Mouse (Mus musculus) CH12.LX (cell line): ENCODE measurements around the gene Hoxa13. TPM values are rescaled to one million over a fixed set of nuclear protein-coding genes. Genes with fewer than 3 reads are reported as not detected.

Experiments used
- DNase-seq: peaks from one replicate; pipeline ENCODE4 v3.0.0-alpha.2; 2013; ENCODE audit errors: extremely low read depth
- H3K27ac ChIP-seq: 2 replicates; pipeline ENCODE4 v1.5.1; 2012; ENCODE audit warnings: low read depth, mild to moderate bottlenecking, control low read depth, moderate library complexity; ENCODE audit not compliant: insufficient read depth
- H3K27me3 ChIP-seq: replicated peaks from 2 replicates; pipeline ENCODE3; 2012; ENCODE audit warnings: inconsistent platforms
- H3K36me3 ChIP-seq, 2 experiments: replicated peaks in 1 of 2; 2 replicates each; pipeline versions ENCODE3 to v1.6.1; 2012; ENCODE audit warnings: inconsistent platforms in 1 of 2, low read length in 1 of 2, mild to moderate bottlenecking in 1 of 2, mixed read lengths in 1 of 2, moderate library complexity in 1 of 2; ENCODE audit not compliant: control insufficient read depth in 1 of 2, insufficient read depth in 1 of 2
- H3K4me1 ChIP-seq, 2 experiments: 2 replicates each; pipeline ENCODE4 v1.6.1; 2012; ENCODE audit warnings: inconsistent platforms in 1 of 2, moderate library complexity in 1 of 2; ENCODE audit not compliant: insufficient read depth in 2 of 2, control insufficient read depth in 1 of 2
- H3K4me2 ChIP-seq: 2 replicates; pipeline ENCODE4 v1.6.1; 2012; ENCODE audit warnings: low read depth, mild to moderate bottlenecking, control low read depth; ENCODE audit not compliant: poor library complexity, insufficient read depth, severe bottlenecking
- H3K4me3 ChIP-seq, 3 experiments: fragments of 150-350 bp in 1 of 3; sonication (generic) in 1 of 3; replicated peaks in 1 of 3; 2 replicates each; pipeline versions ENCODE3 to v1.5.1; 2011 to 2012; ENCODE audit warnings: low read depth in 2 of 3, low read length in 2 of 3, mild to moderate bottlenecking in 2 of 3, moderate library complexity in 2 of 3, control low read depth in 1 of 3, improper control_type of control experiment in 1 of 3, inconsistent platforms in 1 of 3, mixed read lengths in 1 of 3; ENCODE audit not compliant: poor library complexity in 1 of 3
- H3K79me2 ChIP-seq: replicated peaks from 2 replicates; pipeline ENCODE4 v1.6.1; 2012; ENCODE audit warnings: mild to moderate bottlenecking, moderate library complexity; ENCODE audit not compliant: control insufficient read depth, poor library complexity, insufficient read depth, severe bottlenecking; ENCODE audit errors: extremely low read depth
- H3K9ac ChIP-seq: 2 replicates; pipeline ENCODE4 v1.6.1; 2012; ENCODE audit warnings: low read depth, mild to moderate bottlenecking, control low read depth, moderate library complexity; ENCODE audit not compliant: insufficient read depth
- H3K9me3 ChIP-seq: replicated peaks from 2 replicates; pipeline ENCODE3; 2012; ENCODE audit warnings: low read length, inconsistent platforms, mixed read lengths
- E2F4 ChIP-seq: IDR thresholded peaks from 2 replicates; pipeline ENCODE4 v1.6.1; 2011; ENCODE audit warnings: low read depth, low read length, improper control_type of control experiment; ENCODE audit not compliant: insufficient replicate concordance
- ELF1 ChIP-seq: IDR thresholded peaks from 2 replicates; pipeline ENCODE4 v1.6.1; 2014; ENCODE audit warnings: low read depth, mild to moderate bottlenecking, inconsistent platforms, low read length, improper control_type of control experiment
- EP300 ChIP-seq: IDR thresholded peaks from 2 replicates; pipeline ENCODE4 v1.6.1; 2011; ENCODE audit warnings: low read length, improper control_type of control experiment
- ETS1 ChIP-seq: conservative IDR thresholded peaks from 2 replicates; pipeline ENCODE4 v1.6.1; 2012; ENCODE audit warnings: low read depth, mild to moderate bottlenecking, inconsistent platforms, low read length, improper control_type of control experiment, moderate library complexity
- GABPA ChIP-seq: IDR thresholded peaks from 2 replicates; pipeline ENCODE4 v1.6.1; 2012; ENCODE audit warnings: low read depth, low read length, improper control_type of control experiment, inconsistent platforms; ENCODE audit not compliant: insufficient replicate concordance
- HCFC1 ChIP-seq: IDR thresholded peaks from 2 replicates; pipeline ENCODE4 v1.6.1; 2012; ENCODE audit warnings: low read depth, mild to moderate bottlenecking, inconsistent platforms, low read length, improper control_type of control experiment
- MAFK ChIP-seq: IDR thresholded peaks from 2 replicates; pipeline ENCODE4 v1.6.1; 2011; ENCODE audit warnings: low read length, improper control_type of control experiment; ENCODE audit not compliant: insufficient replicate concordance
- MAX ChIP-seq: IDR thresholded peaks from 2 replicates; pipeline ENCODE4 v1.6.1; 2011; ENCODE audit warnings: low read length, improper control_type of control experiment
- MAZ ChIP-seq: IDR thresholded peaks from 2 replicates; pipeline ENCODE4 v1.6.1; 2012; ENCODE audit warnings: low read depth, mild to moderate bottlenecking, inconsistent platforms, low read length, improper control_type of control experiment, moderate library complexity
- MEF2A ChIP-seq: IDR thresholded peaks from 2 replicates; pipeline ENCODE4 v1.6.1; 2014; ENCODE audit warnings: low read depth, mild to moderate bottlenecking, inconsistent platforms, low read length, improper control_type of control experiment, borderline replicate concordance
- MXI1 ChIP-seq: IDR thresholded peaks from 2 replicates; pipeline ENCODE4 v1.6.1; 2011; ENCODE audit warnings: mild to moderate bottlenecking, low read depth, low read length, improper control_type of control experiment
- MYC ChIP-seq: IDR thresholded peaks from 2 replicates; pipeline ENCODE4 v1.6.1; 2011; ENCODE audit warnings: low read depth, mild to moderate bottlenecking, improper control_type of control experiment, low read length
- NELFE ChIP-seq: IDR thresholded peaks from 2 replicates; pipeline ENCODE4 v1.6.1; 2011; ENCODE audit warnings: low read depth, low read length, improper control_type of control experiment
- NRF1 ChIP-seq: IDR thresholded peaks from 2 replicates; pipeline ENCODE4 v1.6.1; 2014; ENCODE audit warnings: low read depth, mild to moderate bottlenecking, inconsistent platforms, low read length, improper control_type of control experiment, moderate library complexity
- POLR2AphosphoS2 ChIP-seq: IDR thresholded peaks from 2 replicates; pipeline ENCODE4 v1.6.1; 2011; ENCODE audit warnings: low read depth, low read length, improper control_type of control experiment
- RAD21 ChIP-seq: IDR thresholded peaks from 2 replicates; pipeline ENCODE4 v1.6.1; 2011; ENCODE audit warnings: low read depth, mild to moderate bottlenecking, low read length, improper control_type of control experiment, moderate library complexity
- RCOR1 ChIP-seq: conservative IDR thresholded peaks from 2 replicates; pipeline ENCODE4 v1.6.1; 2012; ENCODE audit warnings: low read depth, mild to moderate bottlenecking, inconsistent platforms, low read length, improper control_type of control experiment
- SMC3 ChIP-seq: IDR thresholded peaks from 2 replicates; pipeline ENCODE4 v1.6.1; 2011; ENCODE audit warnings: low read depth, low read length, improper control_type of control experiment
- TBP ChIP-seq: conservative IDR thresholded peaks from 2 replicates; pipeline ENCODE4 v1.6.1; 2011; ENCODE audit warnings: low read depth, low read length, improper control_type of control experiment
- USF1 ChIP-seq: IDR thresholded peaks from 2 replicates; pipeline ENCODE4 v1.6.1; 2014; ENCODE audit warnings: low read depth, mild to moderate bottlenecking, inconsistent platforms, low read length, improper control_type of control experiment
- USF2 ChIP-seq: conservative IDR thresholded peaks from 2 replicates; pipeline ENCODE4 v1.6.1; 2011; ENCODE audit warnings: low read depth, low read length, improper control_type of control experiment
- ZKSCAN1 ChIP-seq: IDR thresholded peaks from 2 replicates; pipeline ENCODE4 v1.6.1; 2012; ENCODE audit warnings: low read depth, inconsistent platforms, low read length, improper control_type of control experiment, borderline replicate concordance
- ZNF384 ChIP-seq: IDR thresholded peaks from 2 replicates; pipeline ENCODE4 v1.6.1; 2012; ENCODE audit warnings: low read depth, low read length, improper control_type of control experiment, inconsistent platforms
- dilution Hi-C: fragments of 300-500 bp; cut with MboI; formaldehyde crosslinking; loops from 2 replicates; pipeline ENCODE4 v1.14.3; 2020; ENCODE audit warnings: low sequenced_read_pairs; ENCODE audit not compliant: extremely low pct_unique_long_range_greater_than_20kb, extremely low pct_ligation_motif_present
- in situ Hi-C: fragments of 300-500 bp; cut with MboI; formaldehyde crosslinking; loops from 3 replicates; pipeline ENCODE4 v1.14.3; 2019; ENCODE audit warnings: low sequenced_read_pairs, low pct_ligation_motif_present, low pct_unique_long_range_greater_than_20kb, mixed read lengths
- polyA plus RNA-seq: library from polyadenylated mRNA; unstranded; fragments of >175 nt; gene quantifications from 2 replicates; pipeline ENCODE4 v1.2.1, GENCODE M21; 2012; ENCODE audit warnings: low read depth; ENCODE audit not compliant: insufficient read length
- total RNA-seq, 2 experiments: library from RNA; depleted of rRNA; stranded (reverse); fragments of 300-350 nt in 1 of 2; fragments of >200 nt in 1 of 2; gene quantifications; 2 replicates each; pipeline ENCODE4 v1.2.3; 2012 to 2014

Hoxa13 gene
- total and polyA plus RNA-seq, 3 experiments: 0.17 TPM; not detected in 2

- in situ Hi-C loops: no loop called here
- Histone ChIP-seq H3K9ac (no peak within 1 kb of the TSS), H3K36me3 (no peaks in the 10 kb centered on the region)
Measured at GRCm38 (mm10) chr6:52245757-52246142, 14.9 kb downstream of the Hoxa13 start, which contains the start of gene Hoxa11. Gene Hoxa11 (minus strand): TSS chr6:52245810.

GRCm38 (mm10) chr6:52245040-52245756, 15.5 kb downstream of the Hoxa13 start:
- peaks cover 5% of the 10 kb centered on the region for H3K9me3 ChIP-seq
- H3K27me3 ChIP-seq: no peaks in the 10 kb centered on the region
- DNase-seq: no peak
- H3K79me2 ChIP-seq: no peaks in the 10 kb centered on the region
- no peaks in the 10 kb centered on the region for H3K36me3 ChIP-seq
- H3K9ac ChIP-seq: no peak overlapping the region
- H3K27ac ChIP-seq: no peak overlapping the region
- H3K4me2 ChIP-seq: no peak overlapping the region
- in situ Hi-C loops (no loop called here), dilution Hi-C loops (no loop called here)
- peaks cover 0 to 9% of the 10 kb centered on the region in 2 experiments; a peak in 2 of 4 replicates for H3K4me1 ChIP-seq
- H3K4me3 ChIP-seq: no peak overlapping the region
- TF ChIP-seq RCOR1 (no peak), MYC (no peak), NELFE (no peak), MAZ (no peak), E2F4 (no peak), SMC3 (no peak)

More at GRCm38 (mm10) chr6:52245757-52246142, 14.9 kb downstream of the Hoxa13 start, which contains the start of gene Hoxa11:
- Histone ChIP-seq H3K27me3 (no peaks in the 10 kb centered on the region), H3K4me2 (no peak within 1 kb of the TSS), H3K4me1 (peaks cover 0 to 6% of the 10 kb centered on the region in 2 experiments; a peak in 2 of 4 replicates), H3K79me2 (no peaks in the 10 kb centered on the region), H3K27ac (no peak within 1 kb of the TSS), H3K4me3 (no peak within 1 kb of the TSS), H3K9me3 (peaks cover 5% of the 10 kb centered on the region)
- dilution Hi-C loops: no loop called here
- TF ChIP-seq USF1: no peak
- TF ChIP-seq GABPA: no peak
- TF ChIP-seq ZNF384: no peak
- no peak for TF ChIP-seq MYC
- TF ChIP-seq MAX: no peak
- TF ChIP-seq POLR2AphosphoS2: no peak
- no peak for TF ChIP-seq MAFK
- TF ChIP-seq MEF2A: no peak
- TF ChIP-seq NRF1: no peak
- TF ChIP-seq SMC3: no peak
- no peak for TF ChIP-seq MXI1
- TF ChIP-seq EP300: no peak
- TF ChIP-seq HCFC1: no peak
- TF ChIP-seq ELF1: no peak
- TF ChIP-seq ZKSCAN1: no peak
- no peak for TF ChIP-seq TBP
- no peak for TF ChIP-seq RAD21
- TF ChIP-seq USF2: no peak
- no peak for TF ChIP-seq ETS1
- DNase-seq: no peak
